Mouse (Mus musculus) cerebellum, postnatal 36 days (tissue): Measurements from ENCODE around the gene Sac3d1.
"Not testable (repeated sequence)": the region's sequence is repeated elsewhere in the genome, so short reads cannot be mapped to it uniquely, and the experiment has no call there.

Experiments used
- DNase-seq, 2 experiments: peaks; one replicate each; pipeline ENCODE4 v3.0.0; 2021 to 2022; ENCODE audit warnings: mixed read lengths in 2 of 2

Sac3d1 gene

GRCm38 (mm10) chr19:6117986-6118676 is at the start of gene Sac3d1:
Sac3d1 (minus strand) TSS chr19:6118650.
- peak; percentile 85 to 89 for DNase-seq

- no peak for DNase-seq
These were observed 48.3 kb upstream of the Sac3d1 start for GRCm38 (mm10) chr19:6166750-6167149.

GRCm38 (mm10) chr19:6163872-6164547 is 45.6 kb upstream of the Sac3d1 start:
- no peak for DNase-seq

- DNase-seq, result peak; percentile 36 to 53
These were observed 38.8 kb upstream of the Sac3d1 start for GRCm38 (mm10) chr19:6157220-6157619.

- no peak for DNase-seq
These were observed 37.9 kb upstream of the Sac3d1 start for GRCm38 (mm10) chr19:6156372-6156771.

- no peak for DNase-seq
These were observed 36.7 kb upstream of the Sac3d1 start for GRCm38 (mm10) chr19:6155174-6155573.

GRCm38 (mm10) chr19:6144842-6145241 is 26.4 kb upstream of the Sac3d1 start:
- no peak for DNase-seq

GRCm38 (mm10) chr19:6141394-6141749 is 22.9 kb upstream of the Sac3d1 start, which contains the start of gene Arl2:
Arl2 (minus strand) TSS chr19:6141548.
- peak; percentile 85 to 87 for DNase-seq

- peak; percentile 90 to 92 for DNase-seq
These were observed 22.4 kb upstream of the Sac3d1 start, which contains the start of gene Batf2 for GRCm38 (mm10) chr19:6140678-6141393. Batf2 (plus strand) TSS chr19:6140983.

GRCm38 (mm10) chr19:6140374-6140677 is 21.9 kb upstream of the Sac3d1 start:
- DNase-seq, result no peak

- peak in 1 of 2 experiments; percentile 50 for DNase-seq
These were observed 21.3 kb upstream of the Sac3d1 start for GRCm38 (mm10) chr19:6139701-6140100.

GRCm38 (mm10) chr19:6136397-6136796 is 17.9 kb upstream of the Sac3d1 start:
- no peak for DNase-seq

GRCm38 (mm10) chr19:6133197-6133596 is 14.7 kb upstream of the Sac3d1 start:
- DNase-seq, result not testable (repeated sequence)

GRCm38 (mm10) chr19:6132171-6132827 is 13.8 kb upstream of the Sac3d1 start:
- DNase-seq, result no peak

- DNase-seq, result not testable (repeated sequence)
These were observed 12.1 kb upstream of the Sac3d1 start for GRCm38 (mm10) chr19:6130414-6131128.

GRCm38 (mm10) chr19:6127760-6128341 is 9.4 kb upstream of the Sac3d1 start, which contains the start of gene Snx15:
Snx15 (minus strand) TSS chr19:6128304.
- DNase-seq, result peak; percentile 96

GRCm38 (mm10) chr19:6126789-6127580 is 8.5 kb upstream of the Sac3d1 start:
- no peak for DNase-seq

- DNase-seq, result peak in 1 of 2 experiments; percentile 63
These were observed 7.8 kb upstream of the Sac3d1 start for GRCm38 (mm10) chr19:6126289-6126688.

- DNase-seq, result no peak
These were observed 6.4 kb upstream of the Sac3d1 start for GRCm38 (mm10) chr19:6124898-6125297.

- DNase-seq, result no peak
These were observed 4.9 kb upstream of the Sac3d1 start for GRCm38 (mm10) chr19:6123330-6123729.

GRCm38 (mm10) chr19:6121761-6122160 is 3.3 kb upstream of the Sac3d1 start:
- no peak for DNase-seq
